Mouse (Mus musculus): ENCODE results near the gene Pigc.

GRCm38 (mm10) chr1:162009086-162009485 lies 40.1 kb downstream of the Pigc start:
- TF ChIP-seq POLR2A (IDR thresholded peaks at IDR 0.05; ENCODE audit: borderline replicate concordance, low read depth, low read length) (no peak), CTCF (IDR thresholded peaks at IDR 0.05; ENCODE audit: low read depth, low read length) (no peak)
